Mouse (Mus musculus) olfactory bulb, adult 2 months (tissue): ENCODE results near the gene Zfp961. TPM values are rescaled to one million over a fixed set of nuclear protein-coding genes. Genes with fewer than 3 reads are reported as not detected.
A peak's percentile ranks its signal among the peaks of the same experiment; 100 is the strongest.
"Not testable (repeated sequence)": the region's sequence is repeated elsewhere in the genome, so short reads cannot be mapped to it uniquely, and the experiment has no call there.

Experiments
- H3K27ac ChIP-seq: fragments of 200-500 bp; 2 replicates; pipeline ENCODE4 v1.5.1; 2012; ENCODE audit warnings: low read depth, low read length; ENCODE audit not compliant: insufficient read depth
- H3K4me1 ChIP-seq: fragments of 200-500 bp; 2 replicates; pipeline ENCODE4 v1.6.1; 2012; ENCODE audit warnings: low read length; ENCODE audit not compliant: control insufficient read depth, insufficient read depth
- H3K4me3 ChIP-seq: fragments of 200-500 bp; 2 replicates; pipeline ENCODE4 v1.5.1; 2012; ENCODE audit warnings: mild to moderate bottlenecking, low read depth, low read length, moderate library complexity; ENCODE audit not compliant: insufficient read depth
- CTCF ChIP-seq: fragments of 200-500 bp; IDR thresholded peaks from 2 replicates; pipeline ENCODE4 v1.5.1; 2012; ENCODE audit warnings: low read depth, mild to moderate bottlenecking, low read length, moderate library complexity; ENCODE audit not compliant: insufficient read depth
- POLR2A ChIP-seq: fragments of 200-500 bp; IDR thresholded peaks from 2 replicates; pipeline ENCODE4 v1.6.1; 2012; ENCODE audit warnings: mild to moderate bottlenecking, low read depth, low read length, moderate library complexity; ENCODE audit not compliant: insufficient read depth
- WGBS: fragments of 180-500 bp; shearing (Covaris S2); methylation state at CpG from one replicate; pipeline ENCODE4 v1.1.7; 2018; 5-methylcytosine and 5-hydroxymethylcytosine counted together
- polyA plus RNA-seq: library from polyadenylated mRNA; stranded (reverse); fragments of >200 nt; gene quantifications from 2 replicates; pipeline ENCODE4 v1.2.4, GENCODE M21; 2012; ENCODE audit warnings: low replicate concordance; ENCODE audit not compliant: missing spikeins, insufficient read depth, insufficient read length

The Zfp961 gene
- polyA plus RNA-seq, 1 experiment: not detected

DNA sequence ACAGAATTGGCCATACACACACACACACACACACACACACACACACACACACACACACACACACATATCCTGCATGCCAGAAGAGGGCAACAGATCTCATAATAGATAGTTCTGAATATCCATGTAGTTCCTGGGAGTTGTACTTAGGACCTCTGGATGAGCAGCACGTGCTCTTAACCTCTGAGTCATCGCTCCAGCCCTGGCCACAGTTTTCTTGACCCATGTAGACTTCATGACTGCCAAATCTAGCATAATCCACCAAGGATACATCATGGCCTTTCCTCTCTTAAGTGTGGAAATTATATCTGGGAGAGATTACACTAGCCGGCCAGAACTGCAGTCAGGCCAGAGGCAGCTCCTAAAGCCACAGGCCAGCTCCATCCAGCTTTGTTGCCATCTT lies 24.3 kb upstream of the Zfp961 start:
- Histone ChIP-seq H3K4me3 (no peak overlapping the region), H3K27ac (no peak overlapping the region), H3K4me1 (no peaks in the 10 kb centered on the region)
- no peak for TF ChIP-seq POLR2A
- TF ChIP-seq CTCF: no peak
- WGBS: 93% methylated on average over 3 of the region's 3 CpGs

DNA sequence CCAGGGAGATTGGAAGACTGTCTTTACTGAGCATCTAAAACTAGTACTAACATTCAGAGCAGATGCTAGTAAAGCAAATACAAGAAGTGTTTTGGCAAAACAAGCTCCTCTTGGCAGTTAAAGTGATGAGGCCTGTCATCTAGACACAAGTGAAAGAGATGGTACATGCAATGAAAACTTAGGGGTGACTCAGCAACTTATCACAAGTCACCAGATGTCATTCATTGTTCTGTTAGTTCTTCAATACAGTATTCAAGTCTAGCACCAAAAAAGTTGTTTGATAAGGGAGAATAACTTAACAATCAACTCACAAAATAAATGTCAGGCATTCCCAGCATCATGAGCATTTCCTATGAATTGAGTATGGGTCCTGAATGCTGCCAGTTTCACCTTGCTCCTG lies 23.1 kb upstream of the Zfp961 start:
- Histone ChIP-seq H3K4me3 (no peak overlapping the region), H3K27ac (no peak overlapping the region)
- TF ChIP-seq CTCF (no peak), POLR2A (no peak)

GRCm38 (mm10) chr8:71938037-71938436 lies 12.8 kb upstream of the Zfp961 start:
- H3K4me3 ChIP-seq, H3K27ac ChIP-seq, H3K4me1 ChIP-seq: not testable (repeated sequence)
- 95% methylated on average over 2 of the region's 2 CpGs for WGBS

More for the DNA sequence above, 23.1 kb upstream of the Zfp961 start:
- no peaks in the 10 kb centered on the region for H3K4me1 ChIP-seq

- no peaks in the 10 kb centered on the region for H3K4me1 ChIP-seq
- TF ChIP-seq CTCF (no peak), POLR2A (no peak)
- no peak overlapping the region for H3K4me3 ChIP-seq
- no peak overlapping the region for H3K27ac ChIP-seq
- 85% methylated on average over 2 of the region's 2 CpGs for WGBS
These were observed 10.3 kb upstream of the Zfp961 start for GRCm38 (mm10) chr8:71940293-71941208.

DNA sequence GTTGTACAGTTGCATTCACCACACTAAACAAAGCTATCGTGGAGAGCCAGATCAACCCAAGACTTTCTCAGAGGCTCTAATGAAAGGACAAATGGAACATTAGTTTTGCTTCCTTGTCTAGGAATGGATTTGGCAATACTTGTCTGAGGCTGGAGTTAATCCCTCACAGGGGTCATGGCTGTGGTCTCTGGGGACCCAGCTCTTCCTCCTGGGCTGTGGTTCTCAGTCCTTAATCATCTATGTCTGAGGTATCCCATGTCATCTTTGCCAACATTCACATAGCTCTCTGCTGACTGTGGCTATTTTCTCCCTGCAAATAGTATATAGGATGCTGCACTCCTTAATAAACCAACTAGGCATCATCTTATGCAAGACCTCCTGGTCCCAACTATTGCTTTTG lies 9.1 kb upstream of the Zfp961 start:
- no peak overlapping the region for H3K27ac ChIP-seq
- TF ChIP-seq CTCF (no peak), POLR2A (no peak)
- H3K4me1 ChIP-seq: no peaks in the 10 kb centered on the region
- no peak overlapping the region for H3K4me3 ChIP-seq
- 51% methylated on average over 1 of the region's 1 CpGs for WGBS

DNA sequence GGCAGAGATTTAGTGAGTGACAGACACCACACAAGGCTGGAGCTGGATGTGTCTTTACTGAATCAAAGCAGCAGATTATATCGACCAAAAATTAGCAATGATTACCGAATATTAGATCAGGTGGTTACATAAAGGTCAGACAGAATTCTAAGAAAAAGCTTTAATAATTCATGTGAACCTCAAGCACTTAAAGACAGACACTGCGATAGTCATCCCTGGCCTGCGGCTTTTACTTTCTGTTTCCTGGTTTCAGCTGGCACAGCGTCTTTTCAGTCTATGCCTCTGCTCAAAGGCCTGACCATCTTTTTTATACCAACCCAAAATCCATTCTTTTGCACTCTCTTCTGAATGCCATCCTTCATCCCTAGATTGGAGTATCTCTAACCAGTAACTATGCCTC lies 2.2 kb upstream of the Zfp961 start:
- WGBS: 90% methylated on average over 5 of the region's 5 CpGs
- TF ChIP-seq CTCF (no peak), POLR2A (no peak)

DNA sequence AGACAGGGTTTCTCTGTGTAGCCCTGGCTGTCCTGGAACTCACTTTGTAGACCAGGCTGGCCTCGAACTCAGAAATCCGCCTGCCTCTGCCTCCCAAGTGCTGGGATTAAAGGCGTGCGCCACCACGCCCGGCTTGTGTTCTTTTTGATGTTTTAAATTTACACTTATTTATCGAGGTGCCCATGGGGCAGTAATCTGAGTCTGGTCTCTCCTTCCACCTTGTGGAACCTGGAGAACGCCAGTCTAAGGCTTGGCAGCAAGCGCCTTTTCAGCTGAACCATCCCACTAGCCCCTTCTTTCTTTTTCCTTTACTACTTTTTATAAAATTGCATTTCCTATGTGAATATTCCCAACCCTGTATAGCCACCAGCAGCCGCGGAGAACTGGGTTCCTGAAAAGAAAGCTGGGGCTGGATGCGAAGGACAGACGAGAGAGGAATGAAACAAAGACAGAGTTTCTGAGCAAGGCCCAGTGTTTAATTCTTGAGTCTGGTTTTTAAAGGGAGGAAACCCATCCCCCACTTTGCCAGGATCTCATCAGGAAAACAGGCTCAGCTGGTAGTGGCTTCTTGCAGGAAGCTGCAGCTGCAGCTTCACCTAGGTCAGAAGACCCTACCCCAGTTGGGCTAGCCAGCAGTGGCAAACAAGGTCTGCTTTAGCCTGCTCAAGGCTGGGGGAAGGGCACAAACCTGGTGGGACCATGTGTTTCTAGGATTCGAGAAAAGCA lies 761 bp downstream of the Zfp961 start:
- no peak for TF ChIP-seq CTCF
- Histone ChIP-seq H3K27ac (no peak overlapping the region), H3K4me3 (peak overlapping the region; percentile 88), H3K4me1 (no peaks in the 10 kb centered on the region)
- 16% methylated on average over 14 of the region's 14 CpGs for WGBS

More for the DNA sequence above, 2.2 kb upstream of the Zfp961 start:
- Histone ChIP-seq H3K27ac (no peak overlapping the region), H3K4me3 (no peak overlapping the region), H3K4me1 (no peaks in the 10 kb centered on the region)

DNA sequence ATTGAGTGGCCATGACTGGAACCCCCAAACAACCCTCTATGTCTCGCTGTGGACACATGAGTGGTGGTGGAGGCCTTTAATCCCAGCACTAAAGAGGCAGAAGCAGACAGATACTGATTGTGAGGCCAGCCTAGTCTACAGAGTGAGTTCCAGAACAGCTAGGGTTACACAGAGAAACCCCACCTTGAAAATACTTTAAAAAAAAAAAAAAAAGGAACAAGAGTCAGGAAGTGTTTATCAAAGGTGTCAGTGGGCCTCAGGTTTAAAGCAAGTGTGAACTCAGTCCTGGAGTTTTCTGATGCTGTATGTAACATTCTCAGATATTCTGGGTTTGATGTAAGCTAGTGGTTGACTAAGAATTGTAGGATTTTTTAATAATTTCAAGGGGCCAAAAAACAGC lies 1.7 kb downstream of the Zfp961 start:
- Histone ChIP-seq H3K4me1 (no peaks in the 10 kb centered on the region), H3K27ac (no peak overlapping the region), H3K4me3 (no peak overlapping the region)
- no peak for TF ChIP-seq CTCF
- TF ChIP-seq POLR2A: no peak
- 93% methylated on average over 1 of the region's 1 CpGs for WGBS

- WGBS: 97% methylated on average over 16 of the region's 16 CpGs
- not testable (repeated sequence) for H3K4me3 ChIP-seq, H3K27ac ChIP-seq, H3K4me1 ChIP-seq
These were observed 2.3 kb downstream of the Zfp961 start for GRCm38 (mm10) chr8:71952961-71953700.
